Mouse (Mus musculus): Measurements from ENCODE around the gene Adamts6. TPM values are rescaled to one million over a fixed set of nuclear protein-coding genes. Genes with fewer than 3 reads are reported as not detected.
A peak's percentile ranks its signal among the peaks of the same experiment; 100 is the strongest.

Gene Adamts6
- total RNA-seq, 2 experiments from 2014 or later, result 0.94 to 1.2 TPM

GRCm38 (mm10) chr13:104460287-104460686 lies 172.7 kb downstream of the Adamts6 start:
- DNase-seq, result no peak

- no peak for DNase-seq
Measured at GRCm38 (mm10) chr13:104468061-104468460, 180.4 kb downstream of the Adamts6 start.

GRCm38 (mm10) chr13:104476285-104476956 lies 188.8 kb downstream of the Adamts6 start:
- DNase-seq, result no peak

DNA sequence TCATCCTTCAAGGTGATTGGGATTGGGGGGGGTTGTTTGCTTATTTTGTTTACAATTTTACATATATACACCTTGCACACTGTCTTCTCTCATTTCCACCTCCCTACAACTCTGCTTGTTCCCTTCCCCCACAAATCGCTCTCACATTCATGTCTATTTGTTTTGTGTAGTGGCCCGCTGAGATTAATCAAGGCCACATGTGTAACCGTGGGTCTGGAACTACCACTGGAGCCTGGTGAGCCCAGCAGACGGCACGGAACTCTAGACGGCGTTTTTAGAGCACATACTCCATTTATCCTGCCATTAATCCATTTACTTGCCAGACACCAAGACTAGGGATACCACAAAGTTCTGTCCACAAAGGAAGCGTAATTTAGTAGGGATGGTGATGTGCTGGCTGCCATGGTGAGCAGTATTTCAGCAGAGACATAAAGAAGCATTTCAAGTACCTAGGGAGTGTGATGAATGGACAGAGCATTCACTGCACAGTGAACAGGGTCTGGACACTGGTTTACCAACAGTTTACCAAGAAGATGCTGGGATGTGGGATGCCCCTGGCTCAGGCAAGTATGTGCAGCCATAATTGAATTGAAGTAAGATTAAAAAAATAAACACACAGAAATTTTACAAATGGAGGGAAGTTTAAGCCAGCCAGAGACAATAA lies 194.9 kb downstream of the Adamts6 start:
- DNase-seq, result no peak

GRCm38 (mm10) chr13:104483111-104483722 lies 195.6 kb downstream of the Adamts6 start:
- no peak for DNase-seq

DNA sequence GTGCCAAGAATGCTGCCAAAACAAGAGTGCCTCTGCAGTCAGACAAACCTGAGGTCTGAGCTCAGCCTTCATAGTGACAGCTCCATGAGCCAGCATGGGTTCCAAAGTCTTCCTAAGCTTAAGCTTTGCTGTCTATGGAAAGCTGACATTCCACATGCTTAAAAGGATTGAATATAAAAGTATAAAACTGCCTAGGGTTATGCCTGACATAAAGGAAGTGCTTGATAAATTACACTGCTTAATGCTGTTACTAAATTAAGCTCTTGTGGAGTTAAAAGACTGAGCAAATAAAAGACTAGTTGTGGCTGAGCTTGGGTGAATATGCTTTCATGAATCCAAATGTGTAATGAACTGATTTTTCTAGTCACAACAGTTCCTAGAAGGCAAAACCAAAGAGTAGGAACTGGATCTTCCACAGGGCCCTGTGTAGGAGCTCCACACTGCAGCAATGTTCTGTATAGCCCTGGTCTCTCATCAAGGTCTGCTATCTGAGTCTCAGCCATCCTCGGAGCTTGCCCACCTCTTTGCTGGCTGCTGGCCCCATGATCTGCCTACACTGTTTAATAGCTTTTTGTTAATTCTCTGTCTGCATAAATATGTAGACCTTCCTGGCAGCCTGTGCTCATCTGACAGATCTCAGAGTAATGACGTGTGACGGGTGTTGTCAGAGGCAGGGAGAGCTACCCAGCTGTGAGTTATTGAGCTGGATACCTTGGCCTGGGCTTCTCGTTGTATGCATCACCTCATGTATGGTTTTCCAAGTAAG lies 203.6 kb downstream of the Adamts6 start:
- DNase-seq, result no peak

- peak; percentile 22 for DNase-seq
Measured at GRCm38 (mm10) chr13:104493466-104493993, 205.9 kb downstream of the Adamts6 start.

GRCm38 (mm10) chr13:104494200-104494873 lies 206.7 kb downstream of the Adamts6 start:
- no peak for DNase-seq

GRCm38 (mm10) chr13:104497592-104497991 lies 210.0 kb downstream of the Adamts6 start:
- DNase-seq, result no peak

DNA sequence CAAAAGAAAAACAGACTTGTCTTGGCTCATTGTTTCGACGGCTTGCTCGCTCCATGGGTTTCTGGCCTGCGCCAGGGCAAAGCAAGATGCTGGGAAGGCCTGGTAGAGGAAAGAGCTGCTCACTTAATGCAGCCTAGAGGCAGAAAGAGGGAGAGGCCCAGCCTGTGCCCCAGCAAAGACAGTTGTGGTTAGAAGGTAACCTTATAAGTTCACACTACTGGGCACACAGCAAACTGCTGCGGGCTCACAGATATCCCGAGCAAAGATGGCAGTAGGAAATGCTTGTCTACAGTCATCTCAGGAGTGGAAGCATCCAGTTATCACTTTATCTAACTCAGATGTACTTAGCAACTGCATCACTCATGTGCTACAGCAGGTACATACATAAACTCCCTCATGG lies 211.0 kb downstream of the Adamts6 start:
- DNase-seq, result no peak

GRCm38 (mm10) chr13:104499116-104500040 lies 211.7 kb downstream of the Adamts6 start:
- peak; percentile 67 for DNase-seq

DNA sequence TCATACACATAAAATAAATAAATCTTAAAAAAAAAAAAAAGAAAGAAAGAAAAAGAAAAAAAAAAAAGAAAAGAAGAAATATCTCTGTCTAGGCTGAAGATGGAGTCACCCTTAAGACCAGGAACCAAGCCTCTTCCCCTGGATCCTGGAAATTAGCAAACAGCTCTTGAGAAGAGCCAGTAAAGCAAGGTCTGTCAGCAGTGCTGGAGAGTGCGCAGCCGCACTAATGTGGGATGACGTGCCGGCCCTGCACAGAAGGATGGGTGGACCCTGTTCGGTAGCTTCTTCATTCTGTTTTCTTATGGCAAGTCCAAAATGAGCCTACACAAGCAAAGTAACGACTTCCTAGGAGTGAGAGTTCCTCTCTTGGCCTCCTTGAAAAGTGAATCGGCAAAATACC lies 214.8 kb downstream of the Adamts6 start:
- no peak for DNase-seq

- DNase-seq, result no peak
Measured at GRCm38 (mm10) chr13:104504043-104504442, 216.4 kb downstream of the Adamts6 start.

DNA sequence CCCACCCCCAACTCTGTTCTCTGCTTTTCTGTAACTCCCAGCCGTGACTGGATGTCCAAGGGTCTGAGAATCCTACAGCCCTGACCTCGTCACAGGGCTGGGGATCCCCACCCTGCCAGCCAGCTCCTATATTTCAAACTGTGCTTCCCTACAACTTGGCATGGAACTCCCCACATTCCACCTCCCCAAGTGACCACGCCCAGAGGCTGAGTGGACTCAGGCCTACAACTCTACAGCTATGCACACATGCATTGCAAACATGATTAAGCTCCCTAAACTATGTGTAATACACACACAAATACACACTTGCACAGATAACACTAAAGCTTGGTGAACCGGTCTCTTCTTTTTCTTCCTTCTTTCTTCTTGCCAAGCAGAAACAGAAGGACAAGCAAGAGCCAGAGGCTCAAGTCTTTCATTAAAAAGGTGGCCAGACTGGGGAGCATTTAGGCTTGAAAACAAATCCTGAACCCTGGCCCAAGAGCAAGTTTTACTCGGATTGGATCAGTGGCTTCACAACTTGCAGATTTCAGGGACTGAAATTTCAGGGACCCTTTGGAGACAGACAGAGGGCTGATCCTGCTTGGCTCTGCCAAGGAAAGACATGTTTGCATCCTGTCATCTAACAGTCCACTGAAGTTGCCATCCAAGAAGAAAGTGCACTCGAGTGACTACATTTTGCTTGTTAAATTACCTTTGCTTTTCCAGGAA lies 218.7 kb downstream of the Adamts6 start:
- no peak for DNase-seq

DNA sequence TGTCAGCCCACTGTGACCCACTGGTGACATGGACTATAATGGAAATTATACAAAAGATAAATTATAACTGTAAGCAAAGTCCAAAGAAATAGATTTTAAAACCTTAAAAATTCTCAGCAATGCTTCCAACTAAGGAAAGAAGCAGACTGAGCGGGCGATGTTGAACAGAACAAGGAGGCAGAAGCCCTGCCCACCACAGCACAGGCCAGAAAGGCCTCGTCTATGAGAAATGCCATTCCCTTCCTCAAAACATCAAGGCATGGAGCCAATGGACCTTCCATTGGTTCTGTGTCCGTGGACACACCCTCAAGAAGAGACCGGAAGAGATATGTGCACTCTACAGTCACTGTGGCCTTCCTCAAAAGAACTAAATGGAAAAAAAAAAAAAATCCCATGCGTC lies 220.0 kb downstream of the Adamts6 start:
- no peak for DNase-seq

GRCm38 (mm10) chr13:104509561-104510493 lies 222.2 kb downstream of the Adamts6 start:
- DNase-seq, result peak; percentile 89

GRCm38 (mm10) chr13:104510766-104511165 lies 223.1 kb downstream of the Adamts6 start:
- peak; percentile 63 for DNase-seq

DNA sequence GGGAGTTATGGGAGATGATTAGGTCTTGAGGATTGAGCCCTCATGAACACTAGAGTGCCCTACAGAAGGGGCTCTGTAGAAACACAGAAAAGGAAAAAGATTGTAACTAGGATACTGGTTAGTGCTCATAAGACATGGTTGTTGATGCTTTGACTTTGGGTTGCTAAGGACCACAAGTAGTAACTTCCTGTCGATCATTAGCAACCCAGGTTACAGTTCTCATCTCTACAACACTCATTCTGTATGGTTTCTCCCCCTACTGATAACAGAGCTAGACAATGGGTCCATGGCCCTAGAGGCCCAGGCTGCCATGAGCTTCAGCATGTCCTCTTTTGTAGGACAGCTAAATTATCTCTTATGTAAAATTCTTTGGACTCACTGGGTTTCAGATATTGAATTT lies 227.4 kb downstream of the Adamts6 start:
- no peak for DNase-seq

GRCm38 (mm10) chr13:104516146-104516545 lies 228.5 kb downstream of the Adamts6 start:
- no peak for DNase-seq

All from gastrocnemius, postnatal 25 days (tissue).